Mouse (Mus musculus) embryonic facial prominence, embryonic 14.5 days (tissue): Measurements from ENCODE around the gene Numbl. TPM values are rescaled to one million over a fixed set of nuclear protein-coding genes. Genes with fewer than 3 reads are reported as not detected.
A peak's percentile ranks its signal among the peaks of the same experiment; 100 is the strongest.

Experiments
- ATAC-seq: fragments of 200-750 bp; cut with Nextera tagmentation; 2 replicates; pipeline ENCODE4 v1.8.0; 2017; ENCODE audit warnings: low read depth, moderate number of reproducible peaks, moderate TSS enrichment
- DNase-seq: peaks from one replicate; pipeline ENCODE4 v3.0.0-alpha.2; 2015; ENCODE audit warnings: low spot score
- H3K27ac ChIP-seq: fragments of 300-500 bp; sonication (generic); replicated peaks from 2 replicates; pipeline ENCODE4 v1.5.1; 2014; ENCODE audit warnings: low read depth, mild to moderate bottlenecking, low read length, moderate library complexity
- H3K27me3 ChIP-seq: fragments of 300-500 bp; sonication (generic); replicated peaks from 2 replicates; pipeline ENCODE4 v1.6.1; 2014; ENCODE audit warnings: low read length; ENCODE audit not compliant: control insufficient read depth, insufficient read depth
- H3K36me3 ChIP-seq: fragments of 300-500 bp; sonication (generic); 2 replicates; pipeline ENCODE4 v1.6.1; 2014; ENCODE audit warnings: low read length, mixed read lengths; ENCODE audit not compliant: control insufficient read depth, insufficient read depth
- H3K4me1 ChIP-seq: fragments of 300-500 bp; sonication (generic); 2 replicates; pipeline ENCODE4 v1.6.1; 2014; ENCODE audit warnings: antibody characterized with exemption, low read length; ENCODE audit not compliant: control insufficient read depth, insufficient read depth
- H3K4me2 ChIP-seq: fragments of 300-500 bp; sonication (generic); 2 replicates; pipeline ENCODE4 v1.6.1; 2014; ENCODE audit warnings: low read depth, mild to moderate bottlenecking, low read length, moderate library complexity, mixed read lengths
- H3K4me3 ChIP-seq: fragments of 300-500 bp; sonication (generic); 2 replicates; pipeline ENCODE4 v1.5.1; 2014; ENCODE audit warnings: low read depth, mild to moderate bottlenecking, low read length
- H3K9ac ChIP-seq: fragments of 300-500 bp; sonication (generic); 2 replicates; pipeline ENCODE4 v1.6.1; 2014; ENCODE audit warnings: low read depth, mild to moderate bottlenecking, low read length, moderate library complexity, mixed read lengths
- H3K9me3 ChIP-seq: fragments of 300-500 bp; sonication (generic); 2 replicates; pipeline ENCODE4 v1.6.1; 2016; ENCODE audit warnings: low read length; ENCODE audit not compliant: control insufficient read depth
- WGBS: fragments of 180-500 bp; shearing (Covaris S2); extraction: QIAGEN DNeasy Blood & Tissue Kit; methylation state at CpG from one replicate; pipeline ENCODE4 v1.1.7; 2014; 5-methylcytosine and 5-hydroxymethylcytosine counted together
- polyA plus RNA-seq: library from polyadenylated mRNA; unstranded; fragments of >200 nt; fragmentation: Nextera tagmentation; extraction: Ambion mirVana; gene quantifications from 2 replicates; pipeline ENCODE4 v1.2.1, GENCODE M21; 2014

Gene Numbl
- polyA plus RNA-seq, 1 experiment from 2014 or later = 25.1 TPM

DNA sequence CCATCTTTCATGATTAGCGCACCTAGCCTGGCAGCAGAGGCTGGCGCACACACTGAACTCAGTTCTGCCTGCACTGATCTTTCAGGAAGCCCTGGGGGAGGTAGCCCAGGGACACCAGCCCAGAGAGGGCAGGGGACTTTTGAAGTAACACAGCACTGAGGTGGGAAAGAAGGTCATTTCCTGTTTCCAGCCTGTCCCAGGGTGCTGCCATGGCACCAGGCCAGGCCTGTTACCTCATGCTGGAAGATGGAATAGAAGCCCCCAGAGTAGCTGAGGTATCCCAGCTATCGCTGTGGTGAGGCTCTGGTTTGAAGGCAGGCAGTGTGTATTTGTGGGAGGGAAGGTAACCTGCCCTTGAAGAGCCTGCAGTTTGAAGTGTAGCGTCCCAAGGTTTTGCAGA, 16.7 kb downstream of the Numbl start:
- no peak overlapping the region for H3K4me2 ChIP-seq
- no peak overlapping the region for H3K27ac ChIP-seq
- no peaks in the 10 kb centered on the region for H3K4me1 ChIP-seq
- no peak overlapping the region for H3K4me3 ChIP-seq
- peaks cover 91% of the 10 kb centered on the region for H3K36me3 ChIP-seq
- DNase-seq (no peak), ATAC-seq (no peak)
- 84% methylated on average over 4 of the region's 4 CpGs for WGBS
- H3K9ac ChIP-seq = no peak overlapping the region
- H3K27me3 ChIP-seq = no peaks in the 10 kb centered on the region
- no peaks in the 10 kb centered on the region for H3K9me3 ChIP-seq

DNA sequence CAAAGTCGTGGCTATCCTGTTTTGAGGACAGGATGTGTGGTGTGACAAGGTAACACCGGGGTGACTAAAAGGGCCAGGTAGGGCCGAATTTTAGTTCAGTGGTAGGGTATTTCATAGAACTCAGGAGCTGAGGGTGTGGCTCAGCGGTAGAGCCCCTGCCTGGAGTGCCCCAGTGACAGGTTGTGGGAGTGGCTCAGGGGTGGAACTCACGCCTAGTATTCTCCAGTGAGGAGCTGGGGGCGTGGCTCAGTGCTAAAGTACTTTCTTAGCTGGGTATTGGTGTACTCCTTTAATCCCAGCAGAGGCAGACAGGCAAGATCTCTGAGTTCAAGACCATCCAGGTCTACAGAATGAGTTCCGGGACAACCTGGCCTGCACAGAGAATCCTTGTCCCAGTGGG, 17.8 kb downstream of the Numbl start:
- Histone ChIP-seq H3K9me3 (no peaks in the 10 kb centered on the region), H3K27me3 (no peaks in the 10 kb centered on the region), H3K4me2 (no peak overlapping the region), H3K9ac (no peak overlapping the region), H3K27ac (no peak overlapping the region), H3K4me3 (no peak overlapping the region), H3K4me1 (no peaks in the 10 kb centered on the region), H3K36me3 (peaks cover 90% of the 10 kb centered on the region)
- ATAC-seq = 0 out of 2 replicates have a peak, but pooled peaks have one; percentile 27
- DNase-seq = no peak
- WGBS = 62% methylated on average over 7 of the region's 7 CpGs

DNA sequence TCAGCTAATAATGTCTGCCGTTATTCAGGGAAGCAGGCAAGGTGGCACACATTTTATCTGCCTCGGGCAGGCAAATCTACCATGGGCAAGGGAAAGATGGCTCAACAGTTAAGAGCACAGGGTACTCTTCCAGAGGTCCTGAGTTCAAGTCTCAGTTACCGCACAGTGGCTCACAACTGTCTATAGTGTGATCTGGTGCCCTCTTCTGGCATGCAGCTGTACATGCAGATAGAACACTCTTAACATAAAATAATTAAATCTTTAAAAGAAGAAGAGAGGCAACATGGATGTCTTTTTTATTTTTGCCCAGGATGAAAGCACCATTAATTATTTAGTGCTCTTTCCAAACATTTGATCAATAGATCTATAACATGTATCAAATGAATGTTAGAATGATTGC, 19.0 kb downstream of the Numbl start:
- Histone ChIP-seq H3K27me3 (no peaks in the 10 kb centered on the region), H3K9me3 (no peaks in the 10 kb centered on the region), H3K36me3 (peaks cover 90% of the 10 kb centered on the region), H3K4me3 (no peak overlapping the region), H3K27ac (no peak overlapping the region), H3K9ac (no peak overlapping the region), H3K4me2 (no peak overlapping the region), H3K4me1 (no peaks in the 10 kb centered on the region)
- ATAC-seq (no peak), DNase-seq (no peak)
- 92% methylated on average over 3 of the region's 3 CpGs for WGBS

DNA sequence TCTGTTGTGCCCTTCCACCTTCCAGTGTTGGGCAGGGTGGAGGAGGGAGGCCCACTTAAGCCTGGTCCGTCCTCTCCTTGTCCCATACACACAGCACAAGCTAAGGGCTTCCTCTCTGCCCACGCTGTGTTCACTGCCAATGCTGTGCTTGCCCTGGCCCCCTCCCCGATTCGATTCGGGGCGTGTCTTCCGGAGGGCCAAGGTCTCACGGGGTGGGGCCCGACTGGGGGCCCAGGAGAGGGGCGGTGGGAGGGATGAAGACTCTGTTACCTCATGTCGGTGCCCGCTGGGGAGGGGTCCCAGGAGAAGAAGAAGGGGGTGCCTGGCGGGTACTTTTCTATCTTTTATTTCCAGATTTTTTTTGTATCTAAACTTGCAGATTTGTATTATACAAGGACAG, 23.5 kb downstream of the Numbl start:
- no peak for ATAC-seq
- Histone ChIP-seq H3K36me3 (peaks cover 57% of the 10 kb centered on the region), H3K4me2 (no peak overlapping the region), H3K9me3 (no peaks in the 10 kb centered on the region), H3K9ac (no peak overlapping the region), H3K27ac (no peak overlapping the region), H3K27me3 (no peaks in the 10 kb centered on the region), H3K4me1 (peaks cover 2% of the 10 kb centered on the region; the same call in 1 of the 2 replicates), H3K4me3 (no peak overlapping the region)
- no peak for DNase-seq
- WGBS = 67% methylated on average over 13 of the region's 13 CpGs

DNA sequence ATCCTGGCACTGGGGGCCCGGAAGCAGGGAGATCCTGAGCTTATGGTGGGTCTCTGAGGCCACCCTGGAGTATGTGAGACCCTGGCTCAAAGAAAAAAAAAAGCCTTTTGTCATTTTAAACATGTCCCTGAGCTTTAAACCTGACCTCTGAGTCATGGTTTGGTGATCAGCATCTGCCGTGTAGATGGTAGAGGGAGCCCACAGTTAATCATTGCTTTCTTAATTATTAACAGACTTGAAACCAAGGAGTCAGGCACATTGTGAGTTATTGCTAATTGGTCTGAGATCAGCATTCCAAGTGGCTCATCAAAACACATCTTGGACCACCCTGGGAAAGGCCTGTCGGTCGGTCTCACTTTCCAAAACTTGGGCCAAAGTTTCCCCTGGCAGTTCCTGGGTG, 24.0 kb downstream of the Numbl start:
- Histone ChIP-seq H3K4me1 (peaks cover 2% of the 10 kb centered on the region; the same call in 1 of the 2 replicates), H3K27ac (no peak overlapping the region), H3K9ac (no peak overlapping the region), H3K9me3 (no peaks in the 10 kb centered on the region), H3K27me3 (no peaks in the 10 kb centered on the region), H3K36me3 (peaks cover 52% of the 10 kb centered on the region), H3K4me2 (no peak overlapping the region), H3K4me3 (no peak overlapping the region)
- DNase-seq (no peak), ATAC-seq (no peak)
- 55% methylated on average over 4 of the region's 4 CpGs for WGBS

DNA sequence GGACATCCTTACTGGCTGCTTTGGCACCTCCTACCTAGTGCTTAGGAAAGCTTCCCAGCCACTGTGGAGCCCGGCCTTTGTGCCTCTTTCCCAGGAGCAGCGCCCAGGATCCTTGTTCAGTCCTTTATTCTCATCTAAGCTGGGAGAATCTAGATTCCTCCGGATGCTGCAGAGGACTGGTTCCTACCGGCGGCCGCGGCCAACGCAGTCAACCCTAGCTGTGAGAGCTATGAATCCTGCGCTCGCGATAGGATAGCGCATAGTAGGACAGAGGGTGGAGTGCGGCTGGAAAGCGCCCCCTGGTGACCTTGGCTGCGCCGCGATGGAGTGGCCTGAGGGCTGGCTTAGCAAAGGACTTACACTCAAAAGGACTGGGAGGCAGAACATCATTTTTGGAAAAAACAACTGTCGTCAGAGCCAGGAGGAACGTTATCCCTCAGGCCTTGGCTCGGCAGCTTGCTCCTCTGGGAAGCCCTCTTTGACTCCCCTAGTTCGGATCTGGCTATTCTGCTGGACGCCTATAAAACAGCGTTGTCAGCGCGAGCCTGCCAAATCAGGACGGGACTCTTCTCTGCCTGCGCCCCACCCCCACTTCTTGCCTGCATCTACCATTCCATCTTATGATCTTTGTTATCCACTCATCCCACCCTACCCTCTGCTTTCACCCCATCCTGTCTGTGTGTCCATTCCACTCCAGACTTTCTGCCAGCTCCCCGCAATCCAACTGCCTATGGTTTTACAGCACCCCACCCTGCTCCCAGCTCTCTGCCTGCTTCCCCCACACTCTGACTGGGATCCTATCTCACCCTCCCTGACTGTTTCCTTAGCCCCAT, 26.8 kb downstream of the Numbl start:
- Histone ChIP-seq H3K4me1 (peaks cover 2% of the 10 kb centered on the region; the same call in 1 of the 2 replicates), H3K9me3 (no peaks in the 10 kb centered on the region), H3K9ac (peak overlapping the region; percentile 38; the same call in 1 of the 2 replicates), H3K4me2 (peak overlapping the region; percentile 39), H3K27ac (no peak overlapping the region), H3K4me3 (peak overlapping the region; percentile 13; the same call in 1 of the 2 replicates), H3K27me3 (no peaks in the 10 kb centered on the region), H3K36me3 (peaks cover 27% of the 10 kb centered on the region)
- WGBS = 3% methylated on average over 28 of the region's 28 CpGs
- peak; percentile 48 for ATAC-seq
- peak; percentile 51 for DNase-seq

DNA sequence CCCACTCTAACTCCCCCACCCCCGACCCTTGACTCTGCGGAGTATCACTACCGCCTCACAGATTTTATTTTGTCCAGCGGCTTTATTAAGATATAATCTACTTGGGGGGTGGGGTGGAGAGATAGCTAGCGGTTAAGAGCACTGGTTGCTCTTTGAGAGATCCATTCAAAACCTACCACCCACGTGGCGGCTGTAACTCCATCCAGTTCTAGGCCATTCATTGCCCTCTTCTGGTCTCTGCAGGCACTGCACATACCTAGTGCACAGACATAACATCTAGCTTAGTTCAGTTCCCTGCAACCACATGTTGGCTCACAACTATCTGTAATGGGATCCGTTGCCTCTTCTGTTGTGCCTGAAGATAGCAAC, 27.4 kb downstream of the Numbl start:
- Histone ChIP-seq H3K4me2 (peak overlapping the region; percentile 39), H3K27ac (no peak overlapping the region), H3K4me1 (peaks cover 2% of the 10 kb centered on the region; the same call in 1 of the 2 replicates), H3K9me3 (no peaks in the 10 kb centered on the region), H3K9ac (no peak overlapping the region), H3K4me3 (peak overlapping the region; percentile 13; the same call in 1 of the 2 replicates), H3K36me3 (peaks cover 22% of the 10 kb centered on the region), H3K27me3 (no peaks in the 10 kb centered on the region)
- peak; percentile 84 for ATAC-seq
- DNase-seq = peak; percentile 85
- WGBS = 8% methylated on average over 8 of the region's 8 CpGs

DNA sequence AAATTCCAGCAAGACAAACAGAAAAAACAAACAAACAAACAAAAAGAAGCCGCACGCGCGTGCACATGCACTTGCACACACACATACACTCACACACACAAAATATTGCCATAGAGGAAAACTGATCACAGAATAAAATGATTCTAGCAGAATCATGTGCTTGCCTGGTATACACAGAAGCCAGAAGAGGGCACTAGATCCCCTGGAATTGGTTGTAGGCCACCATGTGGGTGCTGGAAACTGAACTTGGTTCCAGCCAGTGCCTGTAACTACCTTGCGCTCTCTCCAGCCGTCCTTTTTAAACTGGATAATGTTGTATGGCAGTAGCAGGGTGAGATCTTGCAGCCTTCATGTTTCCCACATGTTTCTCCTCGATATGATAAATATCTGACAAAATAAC, 30.5 kb downstream of the Numbl start:
- 80% methylated on average over 7 of the region's 7 CpGs for WGBS
- no peak overlapping the region for H3K4me2 ChIP-seq
- no peaks in the 10 kb centered on the region for H3K9me3 ChIP-seq
- ATAC-seq (no peak), DNase-seq (no peak)
- H3K27me3 ChIP-seq = no peaks in the 10 kb centered on the region
- no peak overlapping the region for H3K27ac ChIP-seq
- H3K36me3 ChIP-seq = no peaks in the 10 kb centered on the region
- no peak overlapping the region for H3K9ac ChIP-seq
- peaks cover 10% of the 10 kb centered on the region; the same call in 1 of the 2 replicates for H3K4me1 ChIP-seq
- H3K4me3 ChIP-seq = no peak overlapping the region

DNA sequence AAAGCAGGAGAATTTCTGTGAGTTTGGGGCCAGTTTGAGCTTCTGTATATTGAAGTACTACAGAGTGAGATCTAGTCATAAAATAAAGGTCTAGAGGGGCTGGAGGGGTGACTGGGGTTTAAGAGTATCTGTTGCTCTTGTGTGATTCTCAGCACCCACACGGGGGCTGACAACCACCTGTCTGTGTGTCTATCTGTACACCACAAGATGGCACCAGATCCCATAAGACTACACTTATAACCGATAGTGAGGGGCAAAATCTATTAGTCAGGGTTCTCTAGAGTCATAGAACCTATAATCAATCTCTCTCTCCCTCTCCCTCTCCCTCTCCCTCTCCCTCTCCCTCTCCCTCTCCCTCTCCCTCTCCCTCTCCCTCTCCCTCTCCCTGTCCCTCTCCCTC, 32.3 kb downstream of the Numbl start:
- no peak overlapping the region for H3K9ac ChIP-seq
- H3K4me1 ChIP-seq = peaks cover 7% of the 10 kb centered on the region; the same call in 1 of the 2 replicates
- no peaks in the 10 kb centered on the region for H3K27me3 ChIP-seq
- H3K9me3 ChIP-seq = no peaks in the 10 kb centered on the region
- 61% methylated on average over 2 of the region's 2 CpGs for WGBS
- no peaks in the 10 kb centered on the region for H3K36me3 ChIP-seq
- DNase-seq (no peak), ATAC-seq (no peak)
- no peak overlapping the region for H3K4me3 ChIP-seq
- no peak overlapping the region for H3K27ac ChIP-seq
- H3K4me2 ChIP-seq = no peak overlapping the region
